Mouse (Mus musculus): Measurements from ENCODE around the gene Cacng8.

DNA sequence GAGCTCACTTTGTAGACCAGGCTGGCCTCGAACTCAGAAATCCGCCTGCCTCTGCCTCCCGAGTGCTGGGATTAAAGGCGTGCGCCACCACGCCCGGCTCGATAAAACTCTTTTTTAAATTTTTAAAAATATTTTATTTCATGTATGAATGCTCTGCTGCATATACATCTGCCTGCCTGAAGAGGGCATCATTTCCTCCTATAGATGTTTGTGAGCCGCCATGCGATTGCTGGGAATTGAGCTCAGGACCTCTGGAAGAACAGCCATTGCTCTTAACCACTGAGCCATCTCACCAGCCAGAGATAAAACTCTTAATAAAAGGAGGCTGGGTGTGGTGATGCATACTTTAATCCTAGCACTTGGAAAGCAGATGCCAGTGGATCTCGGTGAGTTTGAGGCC is 49.5 kb downstream of the Cacng8 start:
- TF ChIP-seq CTCF (IDR thresholded peaks at IDR 0.05; ENCODE audit: extremely low read depth, insufficient read depth, insufficient read length, insufficient replicate concordance) (no peak), POLR2A (IDR thresholded peaks at IDR 0.05; ENCODE audit: low read depth, low read length) (no peak)
